Mouse (Mus musculus) stomach, postnatal 0 days (tissue): Measurements from ENCODE around the gene Tcp10b.
"Not testable (repeated sequence)": the region's sequence is repeated elsewhere in the genome, so short reads cannot be mapped to it uniquely, and the experiment has no call there.

Experiments
- CTCF ChIP-seq: IDR thresholded peaks from 2 replicates; pipeline ENCODE4 v1.5.1; 2016; ENCODE audit warnings: antibody characterized with exemption, low read depth, mild to moderate bottlenecking, moderate library complexity
- EP300 ChIP-seq: optimal IDR thresholded peaks from 2 replicates; pipeline ENCODE3; 2016; ENCODE audit warnings: antibody characterized with exemption

- TF ChIP-seq CTCF, EP300: not testable (repeated sequence)
Measured at GRCm38 (mm10) chr17:13069227-13069626, 8.3 kb downstream of the Tcp10b start.
